Mouse (Mus musculus): ENCODE results near the gene Socs1. TPM values are rescaled to one million over a fixed set of nuclear protein-coding genes. Genes with fewer than 3 reads are reported as not detected.
"Not testable (repeated sequence)": the region's sequence is repeated elsewhere in the genome, so short reads cannot be mapped to it uniquely, and the experiment has no call there.

Gene Socs1
- total RNA-seq (2021) = under 1 TPM; 0.45 to 0.62 TPM

GRCm38 (mm10) chr16:10785371-10786231 lies at the start of gene Socs1:
TSS of gene Socs1 (minus strand) at chr16:10785536.
- peak; percentile 81 for DNase-seq (ENCODE audit: low spot score)
- intact Hi-C loops (cut with DNase I) = loop anchor here (1.0 to 5.0 kb wide), 4 partner anchors 61 to 215 kb away; no protein-coding TSS in a partner anchor

DNA sequence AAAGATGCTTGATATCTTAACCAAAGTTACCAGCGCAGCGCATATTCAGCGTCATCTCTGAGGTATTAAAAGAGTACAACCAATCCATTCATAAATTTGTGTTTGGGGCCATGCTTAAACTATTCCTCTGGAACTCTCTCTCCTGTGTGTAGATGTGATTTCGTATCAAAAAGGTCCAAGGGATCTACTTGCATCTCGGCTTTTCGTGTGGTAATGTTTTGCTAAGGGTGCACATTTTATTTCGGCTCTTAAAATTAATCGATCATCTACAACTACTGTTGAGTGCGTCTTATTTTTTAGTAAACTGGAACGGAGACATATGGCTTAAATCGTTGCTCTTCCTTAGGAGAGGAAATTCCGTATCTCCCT lies 49.2 kb upstream of the Socs1 start:
- intact Hi-C loops (cut with DNase I) = no loop called here
- DNase-seq (ENCODE audit: low spot score) = no peak

- DNase-seq (ENCODE audit: low spot score) = no peak
- intact Hi-C loops (cut with DNase I) = no loop called here
These were observed 43.1 kb upstream of the Socs1 start for GRCm38 (mm10) chr16:10828461-10828805.

- no peak for DNase-seq (ENCODE audit: low spot score)
- intact Hi-C loops (cut with DNase I) = no loop called here
These were observed 42.6 kb upstream of the Socs1 start for GRCm38 (mm10) chr16:10827766-10828460.

GRCm38 (mm10) chr16:10827269-10827668 lies 41.9 kb upstream of the Socs1 start:
- no peak for DNase-seq (ENCODE audit: low spot score)
- intact Hi-C loops (cut with DNase I) = no loop called here

DNA sequence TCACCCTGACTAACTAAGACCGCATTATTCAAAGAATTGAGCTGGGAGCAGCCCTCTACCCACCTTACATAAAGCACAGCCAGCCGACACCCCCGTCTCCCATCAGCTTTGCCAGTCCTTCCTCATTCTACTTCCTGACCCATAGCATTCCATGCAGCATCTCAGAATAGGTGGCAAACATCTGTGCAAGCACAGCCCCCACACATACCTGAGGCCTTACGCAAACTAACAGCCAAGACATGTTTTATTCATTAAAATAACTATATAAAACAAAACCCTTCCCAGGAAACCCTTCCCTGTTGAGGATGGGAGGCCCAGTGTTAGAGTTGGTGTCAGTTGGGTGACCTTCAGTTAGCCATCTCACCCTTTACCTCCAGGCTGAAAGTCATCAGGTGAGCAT lies 40.5 kb upstream of the Socs1 start:
- no peak for DNase-seq (ENCODE audit: low spot score)
- intact Hi-C loops (cut with DNase I) = no loop called here

DNA sequence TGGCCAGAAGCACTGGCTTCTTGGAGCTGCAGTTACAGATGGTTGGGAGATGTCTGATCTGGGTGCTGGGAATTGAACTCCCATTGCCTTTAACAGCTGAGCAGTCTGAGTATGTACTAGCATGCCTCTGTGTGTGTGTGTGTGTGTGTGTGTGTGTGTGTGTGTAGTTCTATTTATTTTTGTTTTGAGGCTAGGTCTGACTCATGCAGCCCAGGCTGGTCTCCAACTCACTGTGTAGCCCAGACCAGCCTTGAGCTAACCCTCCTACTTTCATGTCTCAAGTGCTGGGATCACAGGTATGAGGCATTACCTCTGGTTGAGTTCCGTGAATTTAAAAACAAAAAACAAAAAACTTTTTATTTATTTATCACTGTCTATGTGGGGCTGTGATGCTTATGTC lies 39.2 kb upstream of the Socs1 start:
- intact Hi-C loops (cut with DNase I) = no loop called here
- DNase-seq (ENCODE audit: low spot score) = no peak

DNA sequence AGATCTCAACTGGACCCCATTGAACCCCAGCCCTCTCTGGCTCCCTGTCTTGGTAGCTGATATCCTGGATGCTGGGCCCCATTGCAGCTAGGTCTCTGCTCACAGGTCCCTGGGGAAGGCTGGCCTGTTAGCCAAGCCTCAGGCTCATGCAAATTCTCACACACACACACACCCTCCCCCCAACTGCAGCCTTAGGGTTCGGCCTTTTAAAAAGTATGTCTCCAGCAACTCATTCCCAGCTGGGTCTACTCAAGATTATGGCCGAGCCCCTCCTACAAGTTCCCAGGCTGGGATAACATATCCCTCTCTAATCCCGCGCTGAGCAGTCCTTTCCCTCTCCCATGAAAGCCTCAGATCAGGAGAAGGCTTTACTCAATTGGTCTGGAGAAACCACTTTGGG lies 36.1 kb upstream of the Socs1 start:
- no peak for DNase-seq (ENCODE audit: low spot score)
- intact Hi-C loops (cut with DNase I) = no loop called here

DNA sequence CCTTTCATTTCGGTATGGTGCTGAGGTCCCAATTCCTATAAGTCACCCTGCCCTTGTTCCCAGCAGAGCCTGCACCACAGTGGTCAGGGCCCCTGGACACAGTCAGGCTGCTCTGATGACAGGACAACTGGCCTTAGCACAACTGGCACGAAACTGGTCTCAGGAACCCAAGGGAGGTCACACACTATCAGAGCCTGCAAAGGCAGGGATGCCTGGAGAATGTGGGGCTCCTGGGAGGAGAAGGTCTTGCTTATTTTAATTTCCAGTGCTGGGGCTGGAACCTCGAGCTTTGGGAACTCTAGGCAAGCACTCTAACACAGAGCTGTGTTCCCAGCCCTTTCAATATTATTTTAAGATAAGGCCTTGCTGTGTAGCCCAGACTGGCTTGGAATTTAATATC lies 34.6 kb upstream of the Socs1 start:
- intact Hi-C loops (cut with DNase I) = no loop called here
- no peak for DNase-seq (ENCODE audit: low spot score)

DNA sequence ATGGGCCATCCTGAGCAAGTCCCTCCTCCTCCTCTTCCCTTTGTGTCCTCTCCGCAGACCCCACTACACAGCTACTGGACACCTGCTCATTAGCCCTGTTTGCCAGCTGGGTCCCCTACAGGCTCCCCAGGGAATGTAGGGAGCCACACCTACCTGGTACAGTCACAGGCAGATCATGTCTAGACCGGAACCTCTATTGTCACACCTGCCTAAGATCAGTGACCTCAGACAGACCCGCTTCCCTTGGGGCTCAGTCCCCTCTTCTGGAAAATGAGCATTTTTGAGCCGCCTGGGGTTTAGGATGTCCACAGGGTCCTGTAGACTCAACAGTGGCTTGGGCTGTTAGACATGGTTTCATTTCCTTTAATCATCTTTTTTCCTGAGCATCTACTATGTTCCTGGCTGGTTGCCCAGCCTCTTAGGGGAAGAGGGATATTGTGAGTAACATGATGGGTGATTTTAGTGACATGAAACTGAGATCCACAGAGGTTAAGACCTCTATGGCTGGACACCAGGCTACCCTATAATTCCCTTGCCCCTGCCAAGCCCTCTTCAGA lies 33.3 kb upstream of the Socs1 start:
- DNase-seq (ENCODE audit: low spot score) = no peak
- intact Hi-C loops (cut with DNase I) = no loop called here

DNA sequence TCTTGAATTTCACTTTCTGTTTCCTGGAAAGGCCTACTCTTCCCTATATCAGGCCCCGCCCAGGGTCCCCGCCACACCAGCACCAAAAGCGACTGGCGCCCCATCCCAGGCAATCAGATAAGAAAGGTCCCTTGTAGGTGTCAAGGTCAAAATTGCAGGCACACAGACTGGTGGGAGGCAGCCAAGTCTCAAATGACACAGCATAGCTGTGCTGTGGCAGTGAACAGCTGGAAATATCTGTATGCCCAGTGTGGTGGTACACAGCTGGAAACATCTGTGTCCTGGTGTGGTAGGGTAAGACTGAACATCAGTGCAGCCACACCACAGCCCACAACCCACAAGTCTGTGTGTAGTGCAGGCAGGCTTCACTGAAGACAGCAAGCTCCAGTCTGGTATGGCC lies 29.5 kb upstream of the Socs1 start:
- intact Hi-C loops (cut with DNase I) = no loop called here
- DNase-seq (ENCODE audit: low spot score) = no peak

DNA sequence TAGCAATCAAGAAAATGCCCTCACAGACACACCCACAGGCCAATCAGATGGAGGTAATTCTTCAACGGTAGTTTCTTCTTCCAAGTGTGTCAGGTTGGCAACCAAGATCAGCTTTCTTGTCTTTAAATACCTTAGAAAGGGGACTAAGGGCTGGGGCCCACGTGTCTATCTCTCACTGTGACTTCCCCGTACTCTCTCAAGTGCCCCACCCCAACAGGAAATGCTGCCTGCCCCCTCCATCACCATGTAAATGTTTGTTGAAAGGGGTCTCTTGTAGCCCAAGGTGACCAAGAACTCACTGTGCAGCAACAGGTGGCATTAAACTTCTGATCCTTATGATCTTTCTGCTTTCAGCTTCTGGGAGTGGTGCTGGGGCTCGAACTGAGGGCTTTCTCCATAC lies 28.4 kb upstream of the Socs1 start:
- intact Hi-C loops (cut with DNase I) = no loop called here
- no peak for DNase-seq (ENCODE audit: low spot score)

DNA sequence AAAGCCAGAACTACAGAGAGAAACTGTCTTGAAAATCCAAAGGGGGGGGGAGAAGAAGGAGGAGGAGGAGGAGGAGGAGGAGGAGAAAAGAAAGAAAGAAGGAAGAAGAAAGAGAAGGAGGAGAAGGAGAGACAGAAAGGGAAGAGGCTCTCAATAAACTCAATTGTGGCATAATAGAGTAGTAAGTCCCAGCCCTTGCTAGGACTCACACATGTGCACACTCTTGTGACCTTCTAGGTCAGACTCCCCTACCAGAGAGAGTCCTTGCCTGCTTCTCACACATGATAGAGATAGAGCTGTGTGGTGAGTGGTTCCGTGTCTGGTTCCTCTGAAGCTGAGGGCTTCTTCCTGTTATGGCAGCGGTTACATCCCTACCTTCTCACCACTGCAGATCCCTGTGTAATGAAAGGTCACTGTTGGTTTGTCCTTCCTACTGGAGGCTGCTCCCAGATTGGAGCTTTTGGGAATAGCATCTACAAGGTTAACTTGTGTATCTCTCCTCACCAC lies 27.6 kb upstream of the Socs1 start, which contains the start of gene Gm11172:
Gene Gm11172 (plus strand): TSS at position 51 of the 507 bp plus-strand sequence.
- intact Hi-C loops (cut with DNase I) = no loop called here
- DNase-seq (ENCODE audit: low spot score) = no peak

GRCm38 (mm10) chr16:10810376-10810775 lies 25.0 kb upstream of the Socs1 start:
- DNase-seq (ENCODE audit: low spot score) = no peak
- intact Hi-C loops (cut with DNase I) = no loop called here

DNA sequence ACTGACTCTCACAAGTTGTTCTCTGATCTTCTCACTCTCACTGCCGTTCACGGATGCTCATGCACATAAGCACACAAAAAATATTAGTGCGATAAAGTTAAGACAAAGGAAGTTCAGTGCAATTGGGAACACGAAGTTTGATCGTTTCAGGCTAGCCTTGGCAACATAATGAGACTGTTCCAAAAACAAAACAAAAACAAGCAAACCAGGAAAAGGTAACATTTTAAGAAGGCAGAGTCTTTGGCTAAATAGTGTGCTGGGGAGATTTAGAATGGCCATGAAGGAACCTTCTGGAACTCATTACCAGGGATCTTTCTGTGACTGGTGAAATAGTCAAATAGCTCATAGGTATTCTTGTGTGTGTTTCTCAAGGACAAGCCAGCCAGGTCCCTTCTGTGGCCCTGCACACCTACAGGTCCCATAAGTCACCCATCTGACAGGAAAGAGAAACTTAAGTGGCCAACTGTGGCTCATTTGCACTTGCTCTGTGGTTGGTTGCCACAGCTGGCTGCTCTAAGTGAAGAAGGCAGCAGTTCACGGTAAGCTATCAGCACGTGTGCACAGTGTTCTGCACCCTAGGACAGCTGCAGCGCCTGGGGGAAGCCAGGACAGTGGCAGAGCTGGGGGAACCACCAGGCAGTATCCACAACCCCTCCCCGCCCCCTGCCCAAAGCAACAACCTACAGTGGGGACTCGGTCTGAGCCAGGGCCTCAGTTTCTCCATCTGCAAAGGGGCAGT lies 20.6 kb upstream of the Socs1 start, which contains the start of gene Prm1:
Gene Prm1 (minus strand): TSS at position 51 of the 739 bp plus-strand sequence.
- DNase-seq (ENCODE audit: low spot score) = no peak
- intact Hi-C loops (cut with DNase I) = no loop called here

- DNase-seq (ENCODE audit: low spot score); intact Hi-C loops (cut with DNase I): not testable (repeated sequence)
These were observed 17.1 kb upstream of the Socs1 start for GRCm38 (mm10) chr16:10802420-10802819.

DNA sequence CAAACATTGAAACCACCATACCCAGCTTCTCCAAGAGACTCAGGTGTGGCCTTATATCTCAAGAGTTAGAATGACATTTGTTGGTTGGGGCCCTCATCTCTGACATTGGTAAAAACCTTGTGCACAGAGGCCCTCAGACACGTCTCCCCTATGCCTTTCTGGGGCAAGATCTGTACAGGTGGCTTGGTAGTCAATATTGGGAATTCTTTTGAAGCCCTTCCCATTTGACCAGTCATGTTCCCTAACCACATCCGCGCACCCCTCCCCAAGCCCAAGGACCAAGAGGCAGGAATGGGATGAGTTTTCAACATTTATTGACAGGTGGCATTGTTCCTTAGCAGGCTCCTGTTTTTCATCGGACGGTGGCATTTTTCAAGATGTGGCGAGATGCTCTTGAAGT lies 10.7 kb upstream of the Socs1 start, which contains the start of gene Prm2:
Gene Prm2 (minus strand): TSS at position 101 of the 400 bp plus-strand sequence.
- DNase-seq (ENCODE audit: low spot score) = no peak
- intact Hi-C loops (cut with DNase I) = no loop called here

- intact Hi-C loops (cut with DNase I) = no loop called here
- DNase-seq (ENCODE audit: low spot score) = no peak
These were observed 5.4 kb upstream of the Socs1 start, which contains the start of gene Prm3 for GRCm38 (mm10) chr16:10790702-10791101. TSS of gene Prm3 (minus strand) at chr16:10790914.

DNA sequence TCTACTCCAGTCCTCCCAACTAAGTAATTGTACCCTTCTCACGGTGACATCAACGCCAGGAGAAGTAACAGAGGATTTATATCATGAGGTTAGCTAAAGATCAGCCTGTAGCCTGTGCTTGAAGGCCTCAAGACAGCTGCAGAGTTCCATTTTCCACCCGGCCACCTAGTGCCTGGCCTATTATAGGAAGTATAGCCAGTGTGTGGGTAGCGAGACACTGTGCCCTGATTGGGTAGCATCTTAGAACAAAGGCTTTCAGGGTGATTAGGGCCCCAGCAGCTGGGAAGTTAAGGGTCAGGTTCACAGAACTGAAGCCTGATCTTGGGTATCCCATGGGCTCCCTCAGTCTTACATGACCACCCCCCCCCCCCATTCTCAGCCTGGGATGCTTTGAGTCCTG lies 3.5 kb upstream of the Socs1 start:
- DNase-seq (ENCODE audit: low spot score) = no peak
- intact Hi-C loops (cut with DNase I) = loop anchor here (5.0 kb wide), 1 partner anchor 78 kb away; no protein-coding TSS in a partner anchor

DNA sequence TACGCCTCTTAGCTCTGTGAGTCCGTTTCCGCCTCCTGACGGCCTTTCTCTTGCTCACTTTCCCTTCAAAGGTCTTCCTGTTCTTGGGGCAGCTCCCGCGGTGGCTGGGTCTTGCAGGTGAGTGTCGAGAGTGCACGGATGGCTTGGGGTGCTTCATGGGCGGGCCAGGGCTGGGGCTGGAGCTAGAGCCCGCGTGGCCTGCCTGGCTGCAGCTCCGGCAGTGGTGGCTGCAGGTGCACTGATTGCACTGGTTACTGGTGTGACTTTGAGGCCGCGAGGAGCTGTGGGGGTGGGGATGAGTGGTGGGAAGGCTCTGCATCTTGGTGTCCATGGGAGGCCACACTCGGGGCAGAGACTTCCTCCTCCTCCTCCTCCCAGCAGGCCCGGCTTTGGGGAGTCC lies 2.9 kb upstream of the Socs1 start, which contains the start of gene Tnp2:
Gene Tnp2 (minus strand): TSS at position 390 of the 400 bp plus-strand sequence.
- no peak for DNase-seq (ENCODE audit: low spot score)
- intact Hi-C loops (cut with DNase I) = loop anchor here (5.0 kb wide), 1 partner anchor 79 kb away; no protein-coding TSS in a partner anchor

All from heart, postnatal 25 days (tissue).